Mouse (Mus musculus) MEL (cell line): Measurements from ENCODE around the gene Tm9sf4. TPM values are rescaled to one million over a fixed set of nuclear protein-coding genes. Genes with fewer than 3 reads are reported as not detected.

Source experiments
- DNase-seq: peaks from one replicate; pipeline ENCODE4 v3.0.0; 2011; ENCODE audit warnings: low read depth, low spot score
- H3K27ac ChIP-seq: 2 replicates; pipeline ENCODE4 v1.5.1; 2012; ENCODE audit warnings: low read depth, mild to moderate bottlenecking, control low read depth, low read length, moderate library complexity; ENCODE audit not compliant: control insufficient read depth
- H3K27me3 ChIP-seq, 2 experiments: fragments of 150-350 bp in 1 of 2; sonication (generic) in 1 of 2; 2 replicates each; pipeline ENCODE4 v1.6.1; 2012; ENCODE audit warnings: low read length in 2 of 2, mild to moderate bottlenecking in 2 of 2, improper control_type of control experiment in 1 of 2, moderate library complexity in 1 of 2; ENCODE audit not compliant: insufficient read depth in 2 of 2, control insufficient read depth in 1 of 2
- H3K36me3 ChIP-seq, 2 experiments: 2 replicates each; pipeline ENCODE4 v1.6.1; 2012 to 2014; ENCODE audit warnings: low read length in 2 of 2, improper control_type of control experiment in 1 of 2, inconsistent platforms in 1 of 2, mild to moderate bottlenecking in 1 of 2; ENCODE audit not compliant: insufficient read depth in 2 of 2, control insufficient read depth in 1 of 2
- H3K4me1 ChIP-seq, 2 experiments: fragments of 150-350 bp in 1 of 2; sonication (generic) in 1 of 2; 2 replicates each; pipeline ENCODE4 v1.6.1; 2012; ENCODE audit warnings: low read length in 2 of 2, improper control_type of control experiment in 1 of 2, mild to moderate bottlenecking in 1 of 2; ENCODE audit not compliant: insufficient read depth in 2 of 2, control insufficient read depth in 1 of 2
- H3K4me3 ChIP-seq, 2 experiments: fragments of 150-350 bp in 1 of 2; sonication (generic) in 1 of 2; 2 replicates each; pipeline ENCODE4 v1.5.1; 2012; ENCODE audit warnings: low read depth in 2 of 2, low read length in 2 of 2, mild to moderate bottlenecking in 2 of 2, moderate library complexity in 2 of 2, control low read depth in 1 of 2, improper control_type of control experiment in 1 of 2; ENCODE audit not compliant: control insufficient read depth in 1 of 2, insufficient read depth in 1 of 2
- H3K79me2 ChIP-seq: 2 replicates; pipeline ENCODE4 v1.6.1; 2012; ENCODE audit warnings: mild to moderate bottlenecking, low read length, moderate library complexity; ENCODE audit not compliant: control insufficient read depth, poor library complexity, insufficient read depth
- H3K9ac ChIP-seq: 2 replicates; pipeline ENCODE4 v1.6.1; 2012; ENCODE audit warnings: low read depth, mild to moderate bottlenecking, control low read depth, low read length, moderate library complexity; ENCODE audit not compliant: control insufficient read depth, poor library complexity, severe bottlenecking
- H3K9me3 ChIP-seq: fragments of 150-350 bp; sonication (generic); replicated peaks from 2 replicates; pipeline ENCODE4 v1.6.1; 2012; ENCODE audit warnings: mild to moderate bottlenecking, low read length, improper control_type of control experiment, moderate library complexity; ENCODE audit not compliant: insufficient read depth
- BHLHE40 ChIP-seq: IDR thresholded peaks from 2 replicates; pipeline ENCODE4 v1.6.1; 2012; ENCODE audit warnings: low read depth, mild to moderate bottlenecking, inconsistent platforms, low read length, improper control_type of control experiment, borderline replicate concordance
- CHD2 ChIP-seq: IDR thresholded peaks from 2 replicates; pipeline ENCODE4 v1.6.1; 2011; ENCODE audit warnings: low read length, improper control_type of control experiment
- CTCF ChIP-seq, 3 experiments: IDR thresholded peaks in 2 of 3; conservative IDR thresholded peaks in 1 of 3; 2 replicates each; pipeline ENCODE4 v1.5.1; 2011 to 2012; ENCODE audit warnings: low read length in 3 of 3, low read depth in 2 of 3, mild to moderate bottlenecking in 2 of 3, improper control_type of control experiment in 1 of 3, inconsistent platforms in 1 of 3, mixed read lengths in 1 of 3, moderate library complexity in 1 of 3; ENCODE audit not compliant: control insufficient read depth in 1 of 3, insufficient read depth in 1 of 3, poor library complexity in 1 of 3, severe bottlenecking in 1 of 3
- E2F4 ChIP-seq: IDR thresholded peaks from 2 replicates; pipeline ENCODE4 v1.6.1; 2011; ENCODE audit warnings: low read depth, low read length, improper control_type of control experiment, borderline replicate concordance
- ELF1 ChIP-seq: IDR thresholded peaks from 2 replicates; pipeline ENCODE4 v1.6.1; 2014; ENCODE audit warnings: low read depth, mild to moderate bottlenecking, inconsistent platforms, low read length, improper control_type of control experiment, moderate library complexity
- ETS1 ChIP-seq: IDR thresholded peaks from 2 replicates; pipeline ENCODE4 v1.6.1; 2012; ENCODE audit warnings: low read depth, mild to moderate bottlenecking, inconsistent platforms, low read length, improper control_type of control experiment, moderate library complexity
- GABPA ChIP-seq: IDR thresholded peaks from 2 replicates; pipeline ENCODE4 v1.6.1; 2012; ENCODE audit warnings: low read depth, mild to moderate bottlenecking, inconsistent platforms, low read length, improper control_type of control experiment, moderate library complexity
- HCFC1 ChIP-seq: IDR thresholded peaks from 2 replicates; pipeline ENCODE4 v1.6.1; 2012; ENCODE audit warnings: low read depth, mild to moderate bottlenecking, inconsistent platforms, low read length, improper control_type of control experiment, moderate library complexity
- KAT2A ChIP-seq: conservative IDR thresholded peaks from 2 replicates; pipeline ENCODE4 v1.6.1; 2012; ENCODE audit warnings: low read depth, low read length, improper control_type of control experiment, inconsistent platforms
- MAX ChIP-seq: IDR thresholded peaks from 2 replicates; pipeline ENCODE4 v1.6.1; 2011; ENCODE audit warnings: low read length, improper control_type of control experiment
- MEF2A ChIP-seq: IDR thresholded peaks from 2 replicates; pipeline ENCODE4 v1.6.1; 2014; ENCODE audit warnings: low read depth, mild to moderate bottlenecking, inconsistent platforms, low read length, improper control_type of control experiment; ENCODE audit not compliant: poor library complexity, insufficient replicate concordance, severe bottlenecking; ENCODE audit errors: extremely low read depth
- MYB ChIP-seq: IDR thresholded peaks from 2 replicates; pipeline ENCODE4 v1.6.1; 2011; ENCODE audit warnings: mild to moderate bottlenecking, low read depth, low read length, improper control_type of control experiment
- MYC ChIP-seq: IDR thresholded peaks from 2 replicates; pipeline ENCODE4 v1.6.1; 2011; ENCODE audit warnings: low read depth, mild to moderate bottlenecking, low read length, improper control_type of control experiment, moderate library complexity
- POLR2A ChIP-seq, 2 experiments: IDR thresholded peaks; 2 replicates each; pipeline ENCODE4 v1.6.1; 2011 to 2012; ENCODE audit warnings: low read length in 2 of 2, mild to moderate bottlenecking in 2 of 2, control low read depth in 1 of 2, improper control_type of control experiment in 1 of 2, low read depth in 1 of 2, moderate library complexity in 1 of 2; ENCODE audit not compliant: control insufficient read depth in 1 of 2, insufficient read depth in 1 of 2, poor library complexity in 1 of 2
- POLR2AphosphoS5 ChIP-seq: IDR thresholded peaks from 2 replicates; pipeline ENCODE4 v1.6.1; 2012; ENCODE audit warnings: low read depth, borderline replicate concordance, mild to moderate bottlenecking, inconsistent platforms, low read length, moderate library complexity, mixed read lengths
- RCOR1 ChIP-seq: IDR thresholded peaks from 2 replicates; pipeline ENCODE4 v1.6.1; 2012; ENCODE audit warnings: low read depth, mild to moderate bottlenecking, inconsistent platforms, low read length, improper control_type of control experiment
- SIN3A ChIP-seq: IDR thresholded peaks from 2 replicates; pipeline ENCODE4 v1.6.1; 2012; ENCODE audit warnings: low read length, improper control_type of control experiment, inconsistent platforms
- SMC3 ChIP-seq: IDR thresholded peaks from 2 replicates; pipeline ENCODE4 v1.6.1; 2011; ENCODE audit warnings: low read depth, low read length, improper control_type of control experiment
- TAL1 ChIP-seq: IDR thresholded peaks from 2 replicates; pipeline ENCODE4 v1.6.1; 2012; ENCODE audit warnings: mild to moderate bottlenecking, inconsistent platforms, low read length, moderate library complexity, mixed read lengths
- TBP ChIP-seq: IDR thresholded peaks from 2 replicates; pipeline ENCODE4 v1.8.0; 2011; ENCODE audit warnings: low read depth, low read length, improper control_type of control experiment
- TCF12 ChIP-seq: IDR thresholded peaks from 2 replicates; pipeline ENCODE4 v1.6.1; 2014; ENCODE audit warnings: low read depth, mild to moderate bottlenecking, inconsistent platforms, low read length, improper control_type of control experiment, moderate library complexity
- UBTF ChIP-seq: IDR thresholded peaks from 2 replicates; pipeline ENCODE4 v1.6.1; 2012; ENCODE audit warnings: low read depth, mild to moderate bottlenecking, inconsistent platforms, low read length, improper control_type of control experiment, moderate library complexity, borderline replicate concordance; ENCODE audit not compliant: insufficient read depth
- USF2 ChIP-seq, 2 experiments: IDR thresholded peaks; 2 replicates each; pipeline ENCODE4 v1.6.1; 2011 to 2012; ENCODE audit warnings: improper control_type of control experiment in 2 of 2, low read length in 2 of 2, borderline replicate concordance in 1 of 2, inconsistent platforms in 1 of 2, low read depth in 1 of 2, mild to moderate bottlenecking in 1 of 2; ENCODE audit not compliant: insufficient read depth in 1 of 2
- ZC3H11A ChIP-seq: IDR thresholded peaks from 2 replicates; pipeline ENCODE4 v1.6.1; 2012; ENCODE audit warnings: low read depth, mild to moderate bottlenecking, inconsistent platforms, low read length, improper control_type of control experiment
- ZKSCAN1 ChIP-seq: IDR thresholded peaks from 2 replicates; pipeline ENCODE4 v1.6.1; 2012; ENCODE audit warnings: low read depth, mild to moderate bottlenecking, inconsistent platforms, low read length, improper control_type of control experiment, moderate library complexity
- ZMIZ1 ChIP-seq: IDR thresholded peaks from 2 replicates; pipeline ENCODE4 v1.6.1; 2012; ENCODE audit warnings: low read depth, mild to moderate bottlenecking, inconsistent platforms, low read length, improper control_type of control experiment, moderate library complexity
- ZNF384 ChIP-seq: IDR thresholded peaks from 2 replicates; pipeline ENCODE4 v1.6.1; 2012; ENCODE audit warnings: low read depth, mild to moderate bottlenecking, inconsistent platforms, low read length, improper control_type of control experiment
- polyA plus RNA-seq, 2 experiments: library from polyadenylated mRNA; stranded (reverse) in 1 of 2; unstranded in 1 of 2; fragments of >175 nt in 1 of 2; fragments of >200 nt in 1 of 2; gene quantifications; 2 replicates each; pipeline versions ENCODE4 v1.2.1 to v1.2.4; 2012; ENCODE audit warnings: low replicate concordance in 2 of 2, low read depth in 1 of 2; ENCODE audit not compliant: insufficient read length in 2 of 2, insufficient read depth in 1 of 2, missing spikeins in 1 of 2
- total RNA-seq: library from RNA; depleted of rRNA; stranded (reverse); fragments of 300-350 nt; gene quantifications from 2 replicates; pipeline ENCODE4 v1.2.3, GENCODE M21; 2012

Gene Tm9sf4
- total and polyA plus RNA-seq, 3 experiments = 16.1 to 269 (median 29.8) TPM

GRCm38 (mm10) chr2:153199114-153199513 lies 38.0 kb downstream of the Tm9sf4 start (continued):
- TF ChIP-seq ELF1 (peak; percentile 33; the same call in 1 of the 2 replicates), POLR2A (IDR thresholded peaks at IDR 0.05; ENCODE audit: control insufficient read depth in 1 of 2, insufficient read depth in 1 of 2, low read depth in 1 of 2, low read length in 2 of 2, poor library complexity in 1 of 2) (no peak), ZNF384 (no peak), MYB (no peak), CTCF (IDR thresholded peaks at IDR 0.05 in 2 of 3, conservative IDR thresholded peaks at IDR 0.05 in 1 of 3; ENCODE audit: control insufficient read depth in 1 of 3, insufficient read depth in 1 of 3, low read depth in 2 of 3, low read length in 3 of 3, poor library complexity in 1 of 3, severe bottlenecking in 1 of 3) (no peak), GABPA (no peak), ETS1 (peak; percentile 96), POLR2AphosphoS5 (no peak), ZC3H11A (no peak), ZKSCAN1 (no peak), TAL1 (0 out of 2 replicates have a peak, but pooled peaks have one; percentile 12), MAX (peak; percentile 31; the same call in 1 of the 2 replicates), CHD2 (no peak), ZMIZ1 (no peak)

GRCm38 (mm10) chr2:153202766-153203165 lies 41.7 kb downstream of the Tm9sf4 start:
- no peak overlapping the region for H3K27ac ChIP-seq
- H3K27me3 ChIP-seq = no peaks in the 10 kb centered on the region
- DNase-seq = no peak
- no peak overlapping the region for H3K9ac ChIP-seq
- H3K79me2 ChIP-seq = no peaks in the 10 kb centered on the region
- peaks cover 5 to 20% of the 10 kb centered on the region in 2 experiments for H3K4me1 ChIP-seq
- H3K9me3 ChIP-seq = no peaks in the 10 kb centered on the region
- no peak overlapping the region for H3K4me3 ChIP-seq
- no peak for TF ChIP-seq TAL1
- TF ChIP-seq MYB = no peak
- no peak for TF ChIP-seq USF2 (IDR thresholded peaks at IDR 0.05; ENCODE audit: borderline replicate concordance in 1 of 2, insufficient read depth in 1 of 2, low read depth in 1 of 2, low read length in 2 of 2)
- TF ChIP-seq MYC = no peak
- no peak for TF ChIP-seq POLR2AphosphoS5
- TF ChIP-seq SIN3A = no peak
- no peak for TF ChIP-seq BHLHE40
- TF ChIP-seq MEF2A = no peak
- no peak for TF ChIP-seq RCOR1
- TF ChIP-seq TCF12 = no peak
- no peak for TF ChIP-seq TBP
- TF ChIP-seq CHD2 = no peak
- TF ChIP-seq UBTF = no peak
- TF ChIP-seq SMC3 = no peak
- no peak for TF ChIP-seq E2F4
- TF ChIP-seq KAT2A = no peak
- TF ChIP-seq HCFC1 = no peak
- H3K36me3 ChIP-seq = peaks cover 0 to 19% of the 10 kb centered on the region in 2 experiments; a peak in 3 of 4 replicates
